Mouse (Mus musculus) left cerebral cortex, postnatal 10 days (tissue): ENCODE measurements around the gene Vasn. TPM values are rescaled to one million over a fixed set of nuclear protein-coding genes. Genes with fewer than 3 reads are reported as not detected.
A peak's percentile ranks its signal among the peaks of the same experiment; 100 is the strongest.
"Not testable (repeated sequence)": the region's sequence is repeated elsewhere in the genome, so short reads cannot be mapped to it uniquely, and the experiment has no call there.

Experiments
- DNase-seq, 2 experiments: peaks; one replicate each; pipeline ENCODE4 v3.0.0; 2021 to 2022; ENCODE audit warnings: low spot score in 2 of 2, mixed read lengths in 1 of 2; ENCODE audit errors: extremely low spot score in 1 of 2
- intact Hi-C: fragments of 180-260 bp; cut with DNase I; formaldehyde crosslinking; loops from one replicate; pipeline ENCODE4 v1.15.1; 2025
- total RNA-seq, 2 experiments: library from RNA; stranded (reverse); gene quantifications; 2 replicates each; pipeline ENCODE4 v1.2.3; 2021

Gene Vasn
- total RNA-seq, 2 experiments from 2014 or later: 5.1 to 6.4 TPM

- DNase-seq: peak; percentile 91 to 97
- intact Hi-C loops: loop anchor here (5.0 kb wide), 1 partner anchor 103 kb away; no protein-coding TSS in a partner anchor
Measured at GRCm38 (mm10) chr16:4683581-4684456, 44.1 kb downstream of the Vasn start.

GRCm38 (mm10) chr16:4684457-4684791, 44.7 kb downstream of the Vasn start:
- no peak for DNase-seq
- intact Hi-C loops: loop anchor here (5.0 kb wide), 1 partner anchor 103 kb away; no protein-coding TSS in a partner anchor

- intact Hi-C loops, DNase-seq: not testable (repeated sequence)
Measured at GRCm38 (mm10) chr16:4689371-4689770, 49.6 kb downstream of the Vasn start.

Other genes with a start within 250 kb of the Vasn start
- gene Adcy9, start 219.4 kb upstream of the Vasn start, total RNA-seq: 10 to 100 TPM; 30.8 to 35.9 TPM
- gene Srl, start 98.1 kb upstream of the Vasn start, total RNA-seq: 10 to 100 TPM; 19.7 to 20.6 TPM
- gene Tfap4, start 80.1 kb upstream of the Vasn start, total RNA-seq: 1 to 10 TPM; 3.1 to 3.4 TPM
- gene Glis2, start 45.2 kb upstream of the Vasn start, total RNA-seq: 10 to 100 TPM; 15.9 to 18.9 TPM
- gene Pam16, start 15.0 kb upstream of the Vasn start, total RNA-seq: 10 to 100 TPM; 78.2 to 86.0 TPM
- 10 to 100 TPM; 58.7 to 59.0 TPM for gene Dnaja3, start within 50 bp of the Vasn start, total RNA-seq
- gene Coro7, start 39.8 kb downstream of the Vasn start, total RNA-seq: 100 to 1,000 TPM in 1 of 2 experiments, 10 to 100 TPM in 1; 84.6 to 108 TPM
- gene Nmral1, start 79.4 kb downstream of the Vasn start, total RNA-seq: 10 to 100 TPM; 12.6 to 13.0 TPM
- gene Hmox2, start 86.4 kb downstream of the Vasn start, total RNA-seq: 10 to 100 TPM; 75.4 to 83.2 TPM
- 100 to 1,000 TPM; 128 to 130 TPM for gene Cdip1, start 150.4 kb downstream of the Vasn start, total RNA-seq
- not detected for gene 4930562C15Rik, start 195.5 kb downstream of the Vasn start, total RNA-seq
- gene Ubald1, start 240.4 kb downstream of the Vasn start, total RNA-seq: 10 to 100 TPM; 70.4 to 70.6 TPM
- gene Mgrn1, start 246.3 kb downstream of the Vasn start, total RNA-seq: 100 to 1,000 TPM; 176 to 182 TPM